Mouse (Mus musculus): Measurements from ENCODE around the gene Cdk20. TPM values are rescaled to one million over a fixed set of nuclear protein-coding genes. Genes with fewer than 3 reads are reported as not detected.

The Cdk20 gene
- polyA plus RNA-seq, 1 experiment: 27.9 TPM

GRCm38 (mm10) chr13:64424347-64424746 is 7.8 kb upstream of the Cdk20 start:
- no peak for TF ChIP-seq CTCF (IDR thresholded peaks at IDR 0.05; ENCODE audit: borderline replicate concordance, insufficient read depth, low read depth, low read length)
- TF ChIP-seq POLR2A (IDR thresholded peaks at IDR 0.05; ENCODE audit: borderline replicate concordance, insufficient read depth, low read length): no peak
- Histone ChIP-seq H3K4me3 (replicated peaks; ENCODE audit: insufficient read depth, low read depth, low read length) (no peak overlapping the region), H3K27me3 (ENCODE audit: control insufficient read depth, insufficient read depth, low read length) (no peaks in the 10 kb centered on the region), H3K4me1 (ENCODE audit: control insufficient read depth, insufficient read depth, low read length) (no peaks in the 10 kb centered on the region), H3K27ac (ENCODE audit: insufficient read depth, low read length) (no peak overlapping the region)
- 47% methylated on average over 3 of the region's 3 CpGs for WGBS
- no peak for DNase-seq

- TF ChIP-seq CTCF (IDR thresholded peaks at IDR 0.05; ENCODE audit: borderline replicate concordance, insufficient read depth, low read depth, low read length) (no peak), POLR2A (IDR thresholded peaks at IDR 0.05; ENCODE audit: borderline replicate concordance, insufficient read depth, low read length) (no peak)
- no peak overlapping the region for H3K4me3 ChIP-seq (replicated peaks; ENCODE audit: insufficient read depth, low read depth, low read length)
- no peaks in the 10 kb centered on the region for H3K4me1 ChIP-seq (ENCODE audit: control insufficient read depth, insufficient read depth, low read length)
- WGBS: 69% methylated on average over 1 of the region's 1 CpGs
- no peak for DNase-seq
- no peak overlapping the region for H3K27ac ChIP-seq (ENCODE audit: insufficient read depth, low read length)
- H3K27me3 ChIP-seq (ENCODE audit: control insufficient read depth, insufficient read depth, low read length): no peaks in the 10 kb centered on the region
These were observed 6.8 kb upstream of the Cdk20 start for GRCm38 (mm10) chr13:64425280-64425679.

- 14% methylated on average over 1 of the region's 1 CpGs for WGBS
- Histone ChIP-seq H3K27ac (ENCODE audit: insufficient read depth, low read length) (no peak overlapping the region), H3K4me1 (ENCODE audit: control insufficient read depth, insufficient read depth, low read length) (no peaks in the 10 kb centered on the region), H3K27me3 (ENCODE audit: control insufficient read depth, insufficient read depth, low read length) (no peaks in the 10 kb centered on the region), H3K4me3 (replicated peaks; ENCODE audit: insufficient read depth, low read depth, low read length) (no peak overlapping the region)
- TF ChIP-seq CTCF (IDR thresholded peaks at IDR 0.05; ENCODE audit: borderline replicate concordance, insufficient read depth, low read depth, low read length) (0 out of 2 replicates have a peak, but pooled peaks have one; percentile 6), POLR2A (IDR thresholded peaks at IDR 0.05; ENCODE audit: borderline replicate concordance, insufficient read depth, low read length) (no peak)
- no peak for DNase-seq
These were observed 2.8 kb upstream of the Cdk20 start for GRCm38 (mm10) chr13:64429328-64429727.

GRCm38 (mm10) chr13:64437801-64438200 is 5.7 kb downstream of the Cdk20 start:
- H3K4me3 ChIP-seq (replicated peaks; ENCODE audit: insufficient read depth, low read depth, low read length): no peak overlapping the region
- DNase-seq: no peak
- no peaks in the 10 kb centered on the region for H3K27me3 ChIP-seq (ENCODE audit: control insufficient read depth, insufficient read depth, low read length)
- no peak overlapping the region for H3K27ac ChIP-seq (ENCODE audit: insufficient read depth, low read length)
- no peak for TF ChIP-seq POLR2A (IDR thresholded peaks at IDR 0.05; ENCODE audit: borderline replicate concordance, insufficient read depth, low read length)
- TF ChIP-seq CTCF (IDR thresholded peaks at IDR 0.05; ENCODE audit: borderline replicate concordance, insufficient read depth, low read depth, low read length): no peak
- H3K4me1 ChIP-seq (ENCODE audit: control insufficient read depth, insufficient read depth, low read length): no peaks in the 10 kb centered on the region
- 71% methylated on average over 7 of the region's 7 CpGs for WGBS

GRCm38 (mm10) chr13:64438863-64439452 is 6.8 kb downstream of the Cdk20 start:
- 44% methylated on average over 9 of the region's 9 CpGs for WGBS
- Histone ChIP-seq H3K4me1 (ENCODE audit: control insufficient read depth, insufficient read depth, low read length) (no peaks in the 10 kb centered on the region), H3K27ac (ENCODE audit: insufficient read depth, low read length) (no peak overlapping the region), H3K27me3 (ENCODE audit: control insufficient read depth, insufficient read depth, low read length) (no peaks in the 10 kb centered on the region), H3K4me3 (replicated peaks; ENCODE audit: insufficient read depth, low read depth, low read length) (no peak overlapping the region)
- peak; percentile 71 for DNase-seq
- TF ChIP-seq POLR2A (IDR thresholded peaks at IDR 0.05; ENCODE audit: borderline replicate concordance, insufficient read depth, low read length) (no peak), CTCF (IDR thresholded peaks at IDR 0.05; ENCODE audit: borderline replicate concordance, insufficient read depth, low read depth, low read length) (peak; percentile 88)

- no peak for TF ChIP-seq CTCF (IDR thresholded peaks at IDR 0.05; ENCODE audit: borderline replicate concordance, insufficient read depth, low read depth, low read length)
- no peak for TF ChIP-seq POLR2A (IDR thresholded peaks at IDR 0.05; ENCODE audit: borderline replicate concordance, insufficient read depth, low read length)
- H3K27me3 ChIP-seq (ENCODE audit: control insufficient read depth, insufficient read depth, low read length): no peaks in the 10 kb centered on the region
- 83% methylated on average over 5 of the region's 5 CpGs for WGBS
- no peak overlapping the region for H3K4me3 ChIP-seq (replicated peaks; ENCODE audit: insufficient read depth, low read depth, low read length)
- H3K4me1 ChIP-seq (ENCODE audit: control insufficient read depth, insufficient read depth, low read length): no peaks in the 10 kb centered on the region
- H3K27ac ChIP-seq (ENCODE audit: insufficient read depth, low read length): no peak overlapping the region
- no peak for DNase-seq
These were observed 7.4 kb downstream of the Cdk20 start for GRCm38 (mm10) chr13:64439471-64439870.

- no peak for TF ChIP-seq POLR2A (IDR thresholded peaks at IDR 0.05; ENCODE audit: borderline replicate concordance, insufficient read depth, low read length)
- TF ChIP-seq CTCF (IDR thresholded peaks at IDR 0.05; ENCODE audit: borderline replicate concordance, insufficient read depth, low read depth, low read length): no peak
- WGBS: 85% methylated on average over 4 of the region's 4 CpGs
- H3K4me1 ChIP-seq (ENCODE audit: control insufficient read depth, insufficient read depth, low read length): no peaks in the 10 kb centered on the region
These were observed 8.5 kb downstream of the Cdk20 start for GRCm38 (mm10) chr13:64440592-64440991.

GRCm38 (mm10) chr13:64443263-64443894 is 11.3 kb downstream of the Cdk20 start:
- TF ChIP-seq CTCF (IDR thresholded peaks at IDR 0.05; ENCODE audit: borderline replicate concordance, insufficient read depth, low read depth, low read length) (peak; percentile 38; the same call in 1 of the 2 replicates), POLR2A (IDR thresholded peaks at IDR 0.05; ENCODE audit: borderline replicate concordance, insufficient read depth, low read length) (no peak)
- DNase-seq: peak; percentile 55 to 64
- 60% methylated on average over 4 of the region's 4 CpGs for WGBS
- Histone ChIP-seq H3K27me3 (ENCODE audit: control insufficient read depth, insufficient read depth, low read length) (no peaks in the 10 kb centered on the region), H3K4me1 (ENCODE audit: control insufficient read depth, insufficient read depth, low read length) (no peaks in the 10 kb centered on the region), H3K4me3 (replicated peaks; ENCODE audit: insufficient read depth, low read depth, low read length) (no peak overlapping the region), H3K27ac (ENCODE audit: insufficient read depth, low read length) (no peak overlapping the region)

More at GRCm38 (mm10) chr13:64440592-64440991, 8.5 kb downstream of the Cdk20 start:
- no peak overlapping the region for H3K4me3 ChIP-seq (replicated peaks; ENCODE audit: insufficient read depth, low read depth, low read length)
- no peaks in the 10 kb centered on the region for H3K27me3 ChIP-seq (ENCODE audit: control insufficient read depth, insufficient read depth, low read length)
- no peak for DNase-seq
- no peak overlapping the region for H3K27ac ChIP-seq (ENCODE audit: insufficient read depth, low read length)
